Mouse (Mus musculus) spleen, embryonic (tissue): ENCODE results near the gene Tnpo3.

Source experiments
- CTCF ChIA-PET: fragments of 350-600 bp; sonication (Branson Sonifier 250); formaldehyde crosslinking; loops from one replicate; lab custom pipeline; 2022; lab: Charles Lee

Gene Tnpo3

GRCm38 (mm10) chr6:29620840-29621543 is 11.3 kb upstream of the Tnpo3 start:
- CTCF ChIA-PET: no interaction called here

DNA sequence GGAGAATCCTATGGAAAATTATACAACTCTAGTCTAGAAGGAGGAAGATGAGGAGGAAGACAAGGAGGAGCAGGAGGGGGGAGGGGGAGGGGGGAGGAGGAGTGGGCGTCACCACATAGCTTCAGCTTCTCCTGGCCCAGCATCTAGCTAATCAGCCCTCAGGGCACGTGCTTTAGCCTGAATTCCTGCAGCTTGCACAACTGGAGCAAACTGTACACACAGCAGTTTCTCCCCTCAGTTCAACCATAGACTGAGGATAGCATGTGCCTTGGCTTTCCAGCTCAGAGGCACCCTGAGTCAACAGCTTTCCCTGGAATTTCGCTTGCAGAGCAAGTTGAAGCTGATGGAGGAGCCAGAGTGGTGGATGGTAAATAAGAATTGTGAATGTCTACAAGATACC is 10.5 kb upstream of the Tnpo3 start:
- CTCF ChIA-PET: no interaction called here

GRCm38 (mm10) chr6:29610020-29610640 is 443 bp upstream of the Tnpo3 start:
- CTCF ChIA-PET: interaction anchor here (0.7 to 0.8 kb wide), 3 partner anchors 61 to 816 kb away, joined by 4 to 27 read pairs (median 6); no protein-coding TSS in a partner anchor

DNA sequence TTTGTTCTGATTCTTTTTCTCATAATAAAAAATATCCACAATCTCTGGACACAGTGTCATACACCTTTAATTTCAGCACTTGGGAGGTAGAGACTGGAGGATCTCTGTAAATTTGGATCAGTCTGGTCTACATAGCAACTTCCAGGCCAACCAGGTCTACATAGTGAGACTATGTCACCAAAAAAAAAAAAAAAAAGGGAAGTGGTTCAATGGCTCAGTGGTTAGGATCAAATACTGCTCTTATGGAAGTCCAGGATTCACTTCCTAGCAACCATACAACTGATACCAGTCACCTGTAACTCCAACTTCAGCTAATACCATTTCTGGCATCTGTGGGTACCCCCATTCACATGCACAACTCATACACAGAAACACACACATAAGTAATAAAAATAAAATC is 9.5 kb downstream of the Tnpo3 start:
- CTCF ChIA-PET: no interaction called here

DNA sequence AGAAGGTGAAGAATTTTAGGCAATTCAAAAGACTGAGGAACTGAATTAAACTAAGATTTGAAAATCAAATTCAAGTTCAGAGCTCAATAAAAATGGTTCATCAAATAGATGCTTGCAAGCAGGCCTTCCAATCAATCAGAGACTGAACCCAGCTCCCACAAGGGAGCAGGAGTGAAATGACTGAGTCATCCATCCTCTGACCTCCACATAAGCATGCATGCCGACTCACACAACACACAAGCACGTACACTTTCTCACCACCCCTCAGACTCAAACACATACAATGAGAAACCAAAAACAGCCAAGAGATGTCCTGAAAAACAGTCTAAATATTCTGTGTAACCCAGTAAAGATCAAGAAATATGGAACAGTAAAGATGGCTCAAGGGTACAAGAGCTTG is 14.0 kb downstream of the Tnpo3 start:
- CTCF ChIA-PET: interaction anchor here (0.7 kb wide), 1 partner anchor 38 kb away, joined by 6 read pairs; no protein-coding TSS in a partner anchor

GRCm38 (mm10) chr6:29581202-29581601 is 28.5 kb downstream of the Tnpo3 start:
- CTCF ChIA-PET: no interaction called here

DNA sequence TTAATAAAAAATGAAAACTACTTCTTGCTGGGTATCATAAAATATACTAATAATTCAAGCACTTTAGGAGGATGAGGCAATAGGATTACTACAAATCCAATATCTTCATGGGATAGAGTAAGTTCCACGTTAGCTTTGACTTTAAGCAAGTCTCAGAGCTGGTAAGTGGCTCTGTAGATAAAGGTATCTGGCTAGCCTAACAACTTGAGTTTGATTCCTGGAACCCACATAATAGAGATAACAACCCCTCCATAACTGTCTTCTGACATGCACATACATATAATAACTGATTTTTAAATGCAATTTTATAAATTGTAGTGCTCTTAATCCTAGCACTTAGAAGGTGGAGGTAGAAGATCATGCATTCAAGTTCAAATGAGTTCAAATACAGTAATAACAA is 28.9 kb downstream of the Tnpo3 start:
- CTCF ChIA-PET: no interaction called here

DNA sequence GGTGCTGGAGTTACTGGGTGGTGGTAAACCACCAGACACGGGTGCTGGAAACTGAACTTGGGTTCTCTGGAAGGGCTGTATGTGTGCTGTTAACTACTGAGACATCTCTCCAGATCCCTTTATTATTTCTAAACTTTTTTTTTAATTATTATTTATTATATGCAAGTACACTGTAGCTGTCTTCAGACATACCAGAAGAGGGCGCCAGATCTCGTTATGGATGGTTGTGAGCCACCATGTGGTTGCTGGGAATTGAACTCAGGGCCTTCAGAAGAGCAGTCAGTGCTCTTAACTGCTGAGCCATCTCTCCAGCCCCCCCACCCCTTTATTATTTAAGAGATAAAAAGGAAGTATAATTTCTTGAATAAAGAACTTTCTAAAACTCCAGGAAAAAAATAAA is 33.3 kb downstream of the Tnpo3 start:
- CTCF ChIA-PET: interaction anchor here (0.7 kb wide), 2 partner anchors 246 to 500 kb away, joined by 3 to 4 read pairs; no protein-coding TSS in a partner anchor

- CTCF ChIA-PET: interaction anchor here (0.6 kb wide), 1 partner anchor 42 kb away, joined by 5 read pairs; no protein-coding TSS in a partner anchor
Observed at GRCm38 (mm10) chr6:29557112-29557511, 52.6 kb downstream of the Tnpo3 start.

DNA sequence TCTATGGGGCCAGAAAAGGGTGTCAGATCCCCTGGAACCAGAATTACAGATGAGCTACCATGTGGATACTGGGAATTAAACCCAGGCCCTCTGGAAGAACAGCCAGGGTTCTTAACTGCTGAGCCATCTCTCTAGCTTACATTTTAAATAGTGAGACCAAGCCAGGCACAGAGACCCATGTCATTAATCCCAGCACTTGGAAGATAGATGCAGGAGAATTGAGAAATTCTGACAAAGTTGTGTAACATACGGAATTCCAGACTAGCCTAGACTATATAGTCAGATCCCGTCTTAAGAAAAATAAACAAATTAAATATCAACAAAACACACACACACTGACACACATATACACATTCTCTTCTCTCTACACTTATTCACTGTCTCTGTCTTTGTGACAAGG is 57.2 kb downstream of the Tnpo3 start:
- CTCF ChIA-PET: no interaction called here

DNA sequence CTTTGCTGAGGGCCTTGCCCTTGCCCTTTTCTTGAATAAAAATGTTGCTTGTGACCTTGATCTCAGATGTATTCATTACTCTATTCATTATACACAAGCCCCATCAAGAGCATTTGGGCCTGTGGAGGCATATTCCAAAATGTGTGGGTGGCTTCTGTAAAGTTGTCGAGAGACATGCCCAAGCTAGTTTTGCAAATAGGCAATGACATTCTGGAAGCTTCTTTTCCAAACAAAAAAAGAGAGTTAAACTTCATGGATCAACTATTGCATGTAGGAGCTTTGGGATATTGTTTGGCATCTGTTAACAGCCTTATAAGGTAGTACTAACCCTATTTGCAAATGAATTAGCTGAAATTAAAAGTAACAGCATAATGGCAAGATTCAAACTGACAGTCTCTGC is 61.6 kb downstream of the Tnpo3 start:
- CTCF ChIA-PET: interaction anchor here (0.9 kb wide), 1 partner anchor 25 kb away, joined by 5 read pairs; no protein-coding TSS in a partner anchor

GRCm38 (mm10) chr6:29547582-29547981 is 62.1 kb downstream of the Tnpo3 start:
- CTCF ChIA-PET: interaction anchor here (0.7 to 0.9 kb wide), 2 partner anchors 16 to 24 kb away, joined by 3 to 5 read pairs; no protein-coding TSS in a partner anchor

DNA sequence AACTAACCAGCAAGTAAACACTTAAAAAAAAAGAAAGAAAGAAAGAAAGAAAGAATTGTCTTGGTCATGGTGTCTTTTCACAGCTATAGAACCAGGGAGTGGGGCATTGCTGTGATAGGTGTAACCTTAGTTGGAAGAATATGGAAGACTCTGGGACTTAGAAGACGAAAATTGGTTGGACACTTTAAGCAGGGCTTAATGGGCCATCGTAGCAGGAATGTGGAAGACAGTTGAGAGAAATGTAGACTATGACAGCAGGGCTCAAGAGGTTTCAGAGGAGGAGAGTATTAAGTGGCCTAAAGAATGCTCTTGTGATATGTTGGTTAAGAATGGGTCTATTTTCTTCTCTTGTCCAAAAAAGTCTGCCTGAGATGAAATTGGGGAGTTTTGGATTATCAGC is 64.1 kb downstream of the Tnpo3 start:
- CTCF ChIA-PET: no interaction called here

- CTCF ChIA-PET: no interaction called here
Observed at GRCm38 (mm10) chr6:29540956-29541355, 68.7 kb downstream of the Tnpo3 start.

DNA sequence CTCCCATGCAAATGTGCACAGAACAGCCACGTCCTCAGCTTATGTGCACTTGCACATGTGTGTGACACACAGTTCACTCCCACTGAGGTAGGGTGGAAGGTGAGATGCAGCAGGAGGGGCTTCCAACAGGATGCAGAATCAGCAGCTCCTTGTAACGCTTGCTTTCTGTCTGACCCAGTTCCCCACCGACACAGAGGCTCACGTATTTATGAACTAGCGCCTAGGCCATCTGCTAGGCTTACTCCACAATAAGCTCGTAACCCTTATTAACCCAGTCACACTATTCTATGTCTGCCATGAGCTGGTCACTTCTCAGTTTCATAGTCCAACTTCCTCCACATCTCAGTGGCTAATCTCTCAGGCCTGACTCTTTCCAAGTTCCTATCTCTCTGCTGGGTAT is 69.5 kb downstream of the Tnpo3 start:
- CTCF ChIA-PET: no interaction called here

DNA sequence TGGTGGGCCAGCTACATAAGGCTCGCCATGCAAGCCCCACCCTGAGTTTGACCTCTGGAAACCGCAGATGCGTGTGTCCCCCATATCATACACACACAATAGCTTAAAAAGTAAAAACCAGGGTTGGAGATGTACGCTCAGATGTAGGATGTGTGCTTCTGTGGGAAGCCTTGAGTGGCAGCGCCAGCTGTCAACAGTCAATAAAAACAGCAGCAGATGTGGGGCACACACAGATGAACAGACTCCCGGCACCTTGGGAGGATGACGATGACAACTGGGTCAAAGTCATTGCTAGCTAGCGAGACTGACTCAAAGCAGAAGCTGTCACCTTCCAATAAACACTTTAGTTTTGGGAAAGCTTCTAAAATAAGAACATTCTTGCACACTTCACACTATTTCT is 70.2 kb downstream of the Tnpo3 start:
- CTCF ChIA-PET: no interaction called here

GRCm38 (mm10) chr6:29537221-29537620 is 72.5 kb downstream of the Tnpo3 start:
- CTCF ChIA-PET: interaction anchor here (0.7 kb wide), 2 partner anchors 68 to 338 kb away, joined by 4 to 13 read pairs; no protein-coding TSS in a partner anchor

- CTCF ChIA-PET: interaction anchor here (0.6 to 1.3 kb wide), 3 partner anchors 12 to 51 kb away, joined by 3 read pairs; no protein-coding TSS in a partner anchor
Observed at GRCm38 (mm10) chr6:29536651-29537193, 73.0 kb downstream of the Tnpo3 start.

- CTCF ChIA-PET: interaction anchor here (1.3 to 1.6 kb wide), 2 partner anchors 11 to 18 kb away, joined by 3 to 6 read pairs; no protein-coding TSS in a partner anchor
Observed at GRCm38 (mm10) chr6:29535316-29535715, 74.4 kb downstream of the Tnpo3 start.

DNA sequence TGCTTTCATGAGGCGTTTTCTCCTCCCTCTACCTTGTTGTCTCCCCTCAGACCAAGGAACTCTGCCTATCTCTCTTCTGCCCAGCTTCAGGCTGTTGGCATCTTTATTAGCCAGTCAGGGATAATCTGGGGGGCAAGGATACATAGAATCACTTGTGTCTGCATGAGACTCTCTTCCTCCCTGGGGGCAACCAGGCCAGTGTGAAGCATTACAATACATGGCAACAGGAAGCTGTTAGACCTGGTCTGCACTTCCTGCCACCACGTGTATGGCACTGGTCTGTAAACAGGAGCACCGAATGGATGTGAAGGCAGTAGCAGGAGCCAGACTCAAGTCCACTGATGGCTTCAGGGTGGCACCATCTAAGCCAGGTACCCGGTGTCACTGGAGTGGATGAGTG is 79.6 kb downstream of the Tnpo3 start:
- CTCF ChIA-PET: interaction anchor here (0.9 kb wide), 1 partner anchor 17 kb away, joined by 3 read pairs; no protein-coding TSS in a partner anchor

DNA sequence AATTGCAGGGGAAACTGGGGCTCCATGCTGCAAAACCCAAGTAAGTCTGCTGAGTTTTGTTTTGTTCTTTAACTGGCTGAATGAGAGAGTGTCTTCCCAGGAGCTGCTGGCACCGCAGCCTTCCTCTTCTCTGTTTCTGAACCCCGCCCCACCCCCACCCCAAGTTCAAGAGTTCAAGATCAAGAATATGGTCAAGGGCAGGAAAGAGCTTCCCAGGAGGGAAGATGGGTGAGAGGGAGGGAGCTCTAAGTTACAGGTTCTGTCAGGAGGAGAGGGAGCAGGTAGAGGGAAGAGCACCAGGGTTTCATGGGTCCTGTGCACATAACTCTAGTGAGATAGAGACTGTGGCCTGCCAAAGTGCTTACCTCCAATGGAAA is 80.3 kb downstream of the Tnpo3 start:
- CTCF ChIA-PET: interaction anchor here (0.9 kb wide), 1 partner anchor 16 kb away, joined by 3 read pairs; no protein-coding TSS in a partner anchor
